Mouse (Mus musculus) adrenal gland (tissue): ENCODE data around the gene Ttc30b.
"Not testable (repeated sequence)": the region's sequence is repeated elsewhere in the genome, so short reads cannot be mapped to it uniquely, and the experiment has no call there.

Source experiments
- intact Hi-C: fragments of 180-260 bp; cut with DNase I; formaldehyde crosslinking; loops from one replicate; pipeline ENCODE4 v1.15.1; 2025

The Ttc30b gene

DNA sequence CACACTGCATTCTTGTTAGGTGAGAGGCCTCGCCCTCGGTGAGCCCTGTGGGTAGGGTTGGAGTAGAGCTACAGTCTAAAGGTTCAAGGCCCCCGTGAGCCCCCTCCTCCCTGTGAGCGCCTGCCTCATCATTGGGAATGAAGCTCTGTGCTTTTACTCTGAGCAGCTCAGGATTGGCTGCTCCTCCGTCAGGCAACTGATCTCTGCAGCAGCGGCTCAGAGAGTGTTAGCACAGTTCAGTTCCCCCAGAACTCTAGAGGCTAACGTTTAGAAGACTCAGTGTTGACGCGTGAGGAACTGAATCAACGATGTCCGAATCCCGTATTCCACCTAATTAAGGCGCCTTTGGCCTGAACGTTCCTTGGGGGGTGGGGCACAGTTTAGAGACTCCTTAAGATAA lies 17.3 kb upstream of the Ttc30b start:
- intact Hi-C loops: no loop called here

GRCm38 (mm10) chr2:75953320-75953719 lies 14.9 kb upstream of the Ttc30b start:
- intact Hi-C loops: no loop called here

GRCm38 (mm10) chr2:75950685-75951084 lies 12.3 kb upstream of the Ttc30b start:
- intact Hi-C loops: no loop called here

GRCm38 (mm10) chr2:75937520-75938116 lies 767 bp downstream of the Ttc30b start:
- intact Hi-C loops: not testable (repeated sequence)

GRCm38 (mm10) chr2:75936685-75937084 lies 1.7 kb downstream of the Ttc30b start:
- intact Hi-C loops: not testable (repeated sequence)

DNA sequence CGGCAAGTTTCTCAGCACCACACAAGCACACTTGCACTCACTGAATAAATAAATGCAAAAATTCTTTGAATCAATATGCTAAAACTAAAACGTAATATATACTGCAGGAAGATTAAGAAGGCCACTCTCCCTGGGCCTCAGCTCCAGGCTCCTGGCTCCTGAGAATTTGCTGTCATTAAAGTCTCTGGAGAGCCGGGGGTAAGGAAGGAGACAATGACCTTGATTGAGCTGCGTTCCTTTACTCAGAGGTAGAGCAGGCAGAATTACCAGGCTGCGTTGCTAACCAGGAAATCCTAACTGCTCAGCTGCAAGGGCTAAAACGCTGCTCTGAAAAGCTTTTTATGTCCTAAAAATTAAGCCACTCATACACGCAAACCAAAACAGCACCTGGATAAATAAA lies 4.8 kb downstream of the Ttc30b start:
- intact Hi-C loops: no loop called here

GRCm38 (mm10) chr2:75930941-75931340 lies 7.4 kb downstream of the Ttc30b start:
- intact Hi-C loops: no loop called here

- intact Hi-C loops: no loop called here
These were observed 8.5 kb downstream of the Ttc30b start for GRCm38 (mm10) chr2:75929786-75930444.

DNA sequence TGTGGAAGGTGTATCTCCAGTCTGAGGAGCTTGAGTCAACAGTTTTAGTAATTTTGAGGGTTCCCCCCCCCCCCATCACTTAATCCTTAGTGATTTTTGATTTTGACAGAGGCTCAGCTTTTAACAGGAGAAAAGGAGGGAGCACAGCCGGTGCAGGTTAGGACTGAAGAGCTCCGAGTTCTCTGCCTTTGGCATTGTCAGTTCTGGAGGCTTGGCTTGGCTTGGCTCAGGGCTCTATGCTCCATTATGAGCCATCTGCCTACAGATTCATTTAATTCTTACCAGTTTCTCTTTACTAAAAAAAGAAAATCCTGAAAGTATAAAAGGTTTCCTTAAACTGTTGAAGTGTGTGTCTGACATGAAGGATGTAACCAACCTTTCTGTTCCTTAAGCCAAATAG lies 9.2 kb downstream of the Ttc30b start:
- intact Hi-C loops: no loop called here

- intact Hi-C loops: no loop called here
These were observed 10.4 kb downstream of the Ttc30b start for GRCm38 (mm10) chr2:75928011-75928410.

- intact Hi-C loops: no loop called here
These were observed 12.3 kb downstream of the Ttc30b start for GRCm38 (mm10) chr2:75926061-75926460.

DNA sequence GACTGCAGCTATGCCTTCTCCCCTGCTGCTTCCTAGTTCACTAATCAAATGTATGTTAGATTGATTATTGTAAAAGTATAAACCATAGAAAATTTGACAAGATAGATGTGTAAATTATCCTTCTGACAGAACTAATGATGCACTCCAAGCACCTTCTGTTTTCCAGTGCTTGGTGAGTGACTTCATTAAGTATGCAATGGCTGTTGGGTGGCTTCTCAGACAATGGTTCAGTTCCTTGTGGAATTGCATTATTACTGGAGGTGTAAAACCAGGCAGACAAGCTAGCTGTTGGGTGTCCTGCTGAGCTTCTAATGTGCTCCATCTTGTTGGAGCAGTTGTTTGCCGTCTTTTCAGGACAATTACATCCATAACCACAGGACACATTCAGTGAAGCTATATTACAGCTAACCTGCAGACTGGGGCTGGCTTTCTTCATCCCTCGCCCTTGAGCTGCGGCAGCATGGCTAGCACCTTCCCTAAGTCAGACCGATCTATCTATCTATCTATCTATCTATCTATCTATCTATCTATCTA lies 14.5 kb downstream of the Ttc30b start:
- intact Hi-C loops: no loop called here

GRCm38 (mm10) chr2:75915040-75915439 lies 23.3 kb downstream of the Ttc30b start:
- intact Hi-C loops: loop anchor here (5.0 kb wide), 1 partner anchor 47 kb away; no protein-coding TSS in a partner anchor

DNA sequence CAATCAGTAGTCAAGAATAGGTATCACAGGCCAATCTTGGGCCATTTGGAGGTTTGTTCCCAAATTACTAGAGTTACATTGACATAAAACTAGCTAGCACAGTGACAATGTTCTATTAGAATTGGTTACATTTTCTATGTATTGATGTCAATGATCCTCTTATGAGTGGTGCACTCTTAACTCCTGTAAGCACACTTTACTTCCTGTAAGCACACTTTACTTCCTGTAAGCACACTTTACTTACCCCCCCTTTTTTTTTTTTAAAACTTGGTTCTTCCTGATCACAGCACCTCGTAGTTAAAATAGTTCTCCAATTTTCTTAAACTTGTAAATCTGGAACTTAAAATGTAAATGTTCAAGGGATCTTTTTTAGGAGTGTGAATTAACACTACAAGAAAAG lies 31.2 kb downstream of the Ttc30b start:
- intact Hi-C loops: no loop called here

DNA sequence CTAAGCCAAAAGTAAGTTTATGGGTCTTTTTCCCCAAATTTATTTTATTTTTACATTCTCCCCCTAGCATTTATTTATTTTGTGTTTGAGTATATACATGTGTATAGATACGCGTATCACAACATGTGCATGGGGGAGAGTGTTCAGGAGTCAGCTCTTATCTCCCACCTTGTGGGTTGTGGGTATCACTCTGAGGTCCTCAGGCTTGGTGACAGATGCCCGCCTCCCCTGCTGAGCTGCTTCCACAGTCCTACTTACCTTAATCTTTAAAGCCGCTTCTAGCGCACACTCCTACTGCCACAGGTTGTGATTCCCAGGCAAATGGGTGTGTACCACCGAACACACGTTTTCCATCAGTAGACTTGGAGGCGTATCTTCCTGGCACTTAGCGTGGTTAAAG lies 36.5 kb downstream of the Ttc30b start:
- intact Hi-C loops: no loop called here

- intact Hi-C loops: no loop called here
These were observed 38.1 kb downstream of the Ttc30b start for GRCm38 (mm10) chr2:75900281-75900680.

DNA sequence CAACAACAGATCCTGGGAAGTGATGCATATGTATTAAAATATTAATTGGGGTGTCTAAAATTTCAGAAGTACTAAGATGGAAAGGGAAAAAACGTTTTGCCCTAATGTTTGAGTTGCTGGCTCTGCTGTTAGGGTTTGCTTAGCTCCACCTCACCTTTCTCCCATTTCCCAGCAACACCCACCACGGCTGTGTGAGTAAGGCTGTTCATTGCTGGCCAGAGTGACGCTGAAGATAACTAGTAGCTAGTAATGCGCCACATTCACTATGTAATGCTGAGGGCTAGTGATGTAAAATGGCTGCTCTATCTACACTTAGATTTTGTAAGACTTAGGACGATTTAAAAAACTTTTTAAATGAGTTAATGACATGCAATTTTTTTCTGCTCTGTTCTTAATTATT lies 42.7 kb downstream of the Ttc30b start:
- intact Hi-C loops: no loop called here

GRCm38 (mm10) chr2:75891981-75892380 lies 46.4 kb downstream of the Ttc30b start:
- intact Hi-C loops: no loop called here
